Mouse (Mus musculus) CD4-positive, CD25-positive, alpha-beta regulatory T cell, adult 2 months (primary cell): Measurements from ENCODE around the gene Srpk2.
"Not testable (repeated sequence)": the region's sequence is repeated elsewhere in the genome, so short reads cannot be mapped to it uniquely, and the experiment has no call there.

Source experiments
- DNase-seq: peaks from one replicate; pipeline ENCODE4 v3.0.0-alpha.2; 2012; ENCODE audit warnings: low read depth, low spot score

Gene Srpk2

GRCm38 (mm10) chr5:23615586-23616269 lies 68.7 kb downstream of the Srpk2 start:
- DNase-seq, result peak; percentile 34

GRCm38 (mm10) chr5:23612856-23613255 lies 71.6 kb downstream of the Srpk2 start:
- no peak for DNase-seq

GRCm38 (mm10) chr5:23604036-23604705 lies 80.2 kb downstream of the Srpk2 start:
- peak; percentile 62 for DNase-seq

GRCm38 (mm10) chr5:23599750-23600537 lies 84.5 kb downstream of the Srpk2 start:
- DNase-seq, result no peak

- DNase-seq, result no peak
These were observed 85.2 kb downstream of the Srpk2 start for GRCm38 (mm10) chr5:23599171-23599570.

GRCm38 (mm10) chr5:23598491-23598890 lies 85.9 kb downstream of the Srpk2 start:
- no peak for DNase-seq

- DNase-seq, result no peak
These were observed 86.4 kb downstream of the Srpk2 start for GRCm38 (mm10) chr5:23597999-23598398.

- DNase-seq, result no peak
These were observed 87.1 kb downstream of the Srpk2 start for GRCm38 (mm10) chr5:23597260-23597864.

- DNase-seq, result no peak
These were observed 88.0 kb downstream of the Srpk2 start for GRCm38 (mm10) chr5:23596326-23596965.

- DNase-seq, result not testable (repeated sequence)
These were observed 94.1 kb downstream of the Srpk2 start for GRCm38 (mm10) chr5:23590298-23590697.

- no peak for DNase-seq
These were observed 96.8 kb downstream of the Srpk2 start for GRCm38 (mm10) chr5:23587614-23588013.

GRCm38 (mm10) chr5:23586531-23587453 lies 97.6 kb downstream of the Srpk2 start:
- DNase-seq, result no peak

- no peak for DNase-seq
These were observed 102.8 kb downstream of the Srpk2 start for GRCm38 (mm10) chr5:23581484-23582060.

- DNase-seq, result peak; percentile 7
These were observed 105.1 kb downstream of the Srpk2 start for GRCm38 (mm10) chr5:23579120-23579880.

- no peak for DNase-seq
These were observed 106.0 kb downstream of the Srpk2 start for GRCm38 (mm10) chr5:23578322-23578957.

- no peak for DNase-seq
These were observed 106.6 kb downstream of the Srpk2 start for GRCm38 (mm10) chr5:23577847-23578246.

- no peak for DNase-seq
These were observed 107.9 kb downstream of the Srpk2 start for GRCm38 (mm10) chr5:23576336-23577094.

GRCm38 (mm10) chr5:23573942-23574341 lies 110.5 kb downstream of the Srpk2 start:
- no peak for DNase-seq
